Mouse (Mus musculus): ENCODE measurements around the gene Fgd6.

The Fgd6 gene

GRCm38 (mm10) chr10:94134535-94135390 lies 99.0 kb downstream of the Fgd6 start:
- no peak for DNase-seq (ENCODE audit: low spot score in 2 of 2)

GRCm38 (mm10) chr10:94138890-94139482 lies 103.2 kb downstream of the Fgd6 start:
- DNase-seq (ENCODE audit: low spot score in 2 of 2) = no peak

GRCm38 (mm10) chr10:94140227-94140931 lies 104.6 kb downstream of the Fgd6 start:
- no peak for DNase-seq (ENCODE audit: low spot score in 2 of 2)

GRCm38 (mm10) chr10:94142427-94142826 lies 106.6 kb downstream of the Fgd6 start:
- DNase-seq (ENCODE audit: low spot score in 2 of 2) = no peak

GRCm38 (mm10) chr10:94144581-94144980 lies 108.8 kb downstream of the Fgd6 start:
- DNase-seq (ENCODE audit: low spot score in 2 of 2) = no peak

- DNase-seq (ENCODE audit: low spot score in 2 of 2) = no peak
Measured at GRCm38 (mm10) chr10:94147391-94147755, 111.6 kb downstream of the Fgd6 start.

- DNase-seq (ENCODE audit: low spot score in 2 of 2) = peak; percentile 84 to 89
Measured at GRCm38 (mm10) chr10:94147756-94148531, 112.1 kb downstream of the Fgd6 start, which contains the start of gene Nr2c1. Nr2c1 (plus strand) TSS chr10:94148023.

- no peak for DNase-seq (ENCODE audit: low spot score in 2 of 2)
Measured at GRCm38 (mm10) chr10:94151488-94151887, 115.7 kb downstream of the Fgd6 start.

GRCm38 (mm10) chr10:94153841-94154240 lies 118.0 kb downstream of the Fgd6 start:
- no peak for DNase-seq (ENCODE audit: low spot score in 2 of 2)

- no peak for DNase-seq (ENCODE audit: low spot score in 2 of 2)
Measured at GRCm38 (mm10) chr10:94158962-94159361, 123.2 kb downstream of the Fgd6 start.

GRCm38 (mm10) chr10:94159406-94159805 lies 123.6 kb downstream of the Fgd6 start:
- no peak for DNase-seq (ENCODE audit: low spot score in 2 of 2)

- no peak for DNase-seq (ENCODE audit: low spot score in 2 of 2)
Measured at GRCm38 (mm10) chr10:94161051-94161765, 125.4 kb downstream of the Fgd6 start.

GRCm38 (mm10) chr10:94162031-94162430 lies 126.2 kb downstream of the Fgd6 start:
- DNase-seq (ENCODE audit: low spot score in 2 of 2) = no peak

- DNase-seq (ENCODE audit: low spot score in 2 of 2) = no peak
Measured at GRCm38 (mm10) chr10:94164104-94164845, 128.5 kb downstream of the Fgd6 start.

- DNase-seq (ENCODE audit: low spot score in 2 of 2) = no peak
Measured at GRCm38 (mm10) chr10:94165426-94165825, 129.6 kb downstream of the Fgd6 start.

- no peak for DNase-seq (ENCODE audit: low spot score in 2 of 2)
Measured at GRCm38 (mm10) chr10:94167051-94167750, 131.4 kb downstream of the Fgd6 start.

GRCm38 (mm10) chr10:94171440-94172130 lies 135.8 kb downstream of the Fgd6 start:
- no peak for DNase-seq (ENCODE audit: low spot score in 2 of 2)

- no peak for DNase-seq (ENCODE audit: low spot score in 2 of 2)
Measured at GRCm38 (mm10) chr10:94172137-94172536, 136.3 kb downstream of the Fgd6 start.

GRCm38 (mm10) chr10:94172706-94173105 lies 136.9 kb downstream of the Fgd6 start:
- DNase-seq (ENCODE audit: low spot score in 2 of 2) = no peak

Measured in frontal cortex, postnatal 14 days (tissue).